Mouse (Mus musculus) left cerebral cortex, adult 2 months (tissue): ENCODE data around the gene Cd248. TPM values are rescaled to one million over a fixed set of nuclear protein-coding genes. Genes with fewer than 3 reads are reported as not detected.
A peak's percentile ranks its signal among the peaks of the same experiment; 100 is the strongest.

Experiments
- DNase-seq, 2 experiments: peaks; one replicate each; pipeline ENCODE4 v3.0.0; 2021 to 2022; ENCODE audit warnings: low spot score in 2 of 2, mixed read lengths in 1 of 2; ENCODE audit errors: extremely low spot score in 1 of 2
- H3K27ac ChIP-seq: fragments of 200-600 bp; 2 replicates; pipeline ENCODE4 v1.8.1; 2022
- H3K4me3 ChIP-seq: fragments of 200-600 bp; 2 replicates; pipeline ENCODE4 v1.8.1; 2022
- CTCF ChIP-seq: fragments of 200-600 bp; IDR thresholded peaks from 2 replicates; pipeline ENCODE4 v1.8.1; 2022; ENCODE audit warnings: antibody characterized with exemption, mild to moderate bottlenecking, moderate library complexity
- intact Hi-C: fragments of 180-260 bp; cut with DNase I; formaldehyde crosslinking; loops from one replicate; pipeline ENCODE4 v1.15.1; 2025
- long read RNA-seq, 2 experiments: library from polyadenylated mRNA; stranded (forward); transcript quantifications; one replicate each; pipeline ENCODE4 v2.0.0; 2021; ENCODE audit warnings: borderline mapping rate in 2 of 2
- total RNA-seq, 2 experiments: library from RNA; stranded (reverse); gene quantifications; 2 replicates each; pipeline ENCODE4 v1.2.3; 2021

Gene Cd248
- total RNA-seq = 1 to 10 TPM; 4.3 to 5.4 TPM
- long read RNA-seq, experiment 1, transcript Cd248-201 (1 exons, 2,605 nt) = major isoform, 16 of 16 reads
- long read RNA-seq, experiment 1, partial matches to known transcripts = 0 of 16 reads
- long read RNA-seq, experiment 1, other reads (novel, unspliced or antisense) = 0 of 16 reads
- long read RNA-seq, experiment 2, transcript Cd248-201 (1 exons, 2,605 nt) = major isoform, 5 of 5 reads
- long read RNA-seq, experiment 2, partial matches to known transcripts = 0 of 5 reads
- long read RNA-seq, experiment 2, other reads (novel, unspliced or antisense) = 0 of 5 reads

DNA sequence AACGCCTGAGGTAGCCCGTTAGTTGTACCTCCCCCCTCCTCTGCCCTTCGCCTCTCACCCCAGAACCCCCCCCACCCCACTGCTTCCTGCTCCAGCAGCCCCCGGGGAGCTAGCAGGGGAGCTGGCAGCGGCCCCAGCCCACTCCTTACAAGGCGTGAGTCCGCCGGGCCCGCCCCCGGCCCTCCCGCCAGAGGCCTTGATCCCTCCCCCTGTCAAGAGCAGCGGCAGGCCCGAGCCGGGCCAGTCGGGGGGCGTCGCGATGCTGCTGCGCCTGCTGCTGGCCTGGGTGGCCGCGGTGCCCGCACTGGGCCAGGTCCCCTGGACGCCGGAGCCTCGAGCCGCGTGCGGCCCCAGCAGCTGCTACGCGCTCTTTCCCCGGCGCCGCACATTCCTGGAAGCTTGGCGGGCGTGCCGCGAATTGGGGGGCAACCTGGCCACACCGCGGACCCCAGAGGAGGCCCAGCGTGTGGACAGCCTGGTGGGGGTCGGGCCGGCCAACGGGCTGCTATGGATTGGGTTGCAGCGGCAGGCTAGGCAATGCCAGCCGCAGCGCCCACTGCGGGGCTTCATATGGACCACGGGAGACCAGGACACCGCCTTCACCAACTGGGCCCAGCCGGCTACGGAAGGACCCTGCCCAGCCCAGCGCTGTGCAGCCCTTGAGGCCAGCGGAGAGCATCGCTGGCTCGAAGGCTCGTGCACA is at the start of gene Cd248:
Gene Cd248 (plus strand): TSS at position 212 of the 703 bp plus-strand sequence.
- Histone ChIP-seq H3K4me3 (peak within 1 kb of the TSS; percentile 38), H3K27ac (peak within 1 kb of the TSS; percentile 28; the same call in 1 of the 2 replicates)
- peak in 1 of 2 experiments; percentile 26 for DNase-seq
- intact Hi-C loops = no loop called here
- TF ChIP-seq CTCF = no peak

DNA sequence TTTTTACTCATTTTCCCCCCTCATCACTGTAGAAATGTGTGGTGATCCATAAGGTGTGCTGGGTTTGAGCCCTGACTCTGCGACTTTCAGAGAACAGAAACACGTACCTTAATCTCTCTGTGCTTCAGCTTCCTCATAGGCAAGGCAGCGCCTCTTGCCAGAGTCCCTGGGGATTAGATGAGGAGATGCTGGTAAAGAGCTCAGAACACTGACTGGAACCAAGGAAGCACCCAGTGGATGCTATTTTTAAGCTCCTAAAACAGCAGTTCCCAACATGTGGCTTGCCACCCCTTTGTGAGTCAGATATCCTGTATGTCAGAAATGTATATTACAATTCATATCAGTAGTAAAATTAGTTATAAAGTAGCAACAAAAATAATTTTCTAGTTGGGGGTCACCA is 49.7 kb upstream of the Cd248 start:
- intact Hi-C loops = loop anchor here (5.0 kb wide), 1 partner anchor 36 kb away; no protein-coding TSS in a partner anchor
- TF ChIP-seq CTCF = no peak
- Histone ChIP-seq H3K27ac (no peak overlapping the region), H3K4me3 (no peak overlapping the region)
- DNase-seq = no peak

- TF ChIP-seq CTCF = no peak
- Histone ChIP-seq H3K27ac (no peak overlapping the region), H3K4me3 (no peak overlapping the region)
- intact Hi-C loops = no loop called here
- no peak for DNase-seq
Observed at GRCm38 (mm10) chr19:5021416-5021815, 46.5 kb upstream of the Cd248 start.

DNA sequence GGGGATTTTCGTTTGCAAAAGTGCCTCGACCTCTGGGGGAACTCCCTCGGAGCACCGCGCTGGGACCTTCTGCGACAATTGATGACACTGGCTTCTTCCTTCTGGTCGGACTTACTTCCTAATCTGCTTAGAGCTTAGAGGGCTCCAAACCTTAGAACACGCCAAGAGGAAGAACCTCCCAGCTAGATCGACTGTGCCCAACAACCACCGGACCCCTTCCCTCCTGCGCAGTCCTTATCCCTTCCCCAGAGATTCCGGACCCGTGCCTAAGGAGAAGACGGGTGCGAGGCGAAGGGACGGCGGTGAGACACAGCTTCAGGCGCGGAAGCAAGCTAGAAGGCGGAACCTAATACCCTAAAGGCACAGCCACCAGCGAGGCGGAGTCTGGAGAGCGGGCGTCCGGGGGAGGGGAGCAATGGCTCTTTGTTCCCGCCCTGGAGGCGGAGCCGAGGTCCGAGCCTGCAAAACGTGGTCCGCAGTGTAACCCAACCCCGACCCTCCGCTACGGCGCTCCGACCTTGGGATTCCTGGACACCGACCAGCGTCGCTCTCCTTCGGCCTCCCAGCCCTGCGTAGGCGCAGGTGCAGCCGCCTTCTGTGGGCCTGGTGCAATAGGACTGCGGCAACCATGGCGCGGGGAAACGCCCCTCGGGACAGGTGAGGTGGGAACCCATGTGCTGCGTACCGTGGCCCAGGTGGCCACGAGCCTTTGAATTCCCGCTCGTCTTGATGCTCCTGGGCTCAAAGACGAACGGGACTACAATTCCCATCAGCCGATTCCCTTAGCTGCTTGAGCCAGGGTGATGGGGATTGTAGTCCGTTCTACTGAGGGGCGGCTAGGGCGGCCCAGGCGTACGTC is 44.0 kb upstream of the Cd248 start, which contains the start of gene Slc29a2:
Gene Slc29a2 (plus strand): TSS at position 240 of the 859 bp plus-strand sequence.
- Histone ChIP-seq H3K27ac (peak within 1 kb of the TSS; percentile 83), H3K4me3 (peak within 1 kb of the TSS; percentile 91)
- DNase-seq = peak; percentile 86 to 88
- no peak for TF ChIP-seq CTCF
- intact Hi-C loops = no loop called here

DNA sequence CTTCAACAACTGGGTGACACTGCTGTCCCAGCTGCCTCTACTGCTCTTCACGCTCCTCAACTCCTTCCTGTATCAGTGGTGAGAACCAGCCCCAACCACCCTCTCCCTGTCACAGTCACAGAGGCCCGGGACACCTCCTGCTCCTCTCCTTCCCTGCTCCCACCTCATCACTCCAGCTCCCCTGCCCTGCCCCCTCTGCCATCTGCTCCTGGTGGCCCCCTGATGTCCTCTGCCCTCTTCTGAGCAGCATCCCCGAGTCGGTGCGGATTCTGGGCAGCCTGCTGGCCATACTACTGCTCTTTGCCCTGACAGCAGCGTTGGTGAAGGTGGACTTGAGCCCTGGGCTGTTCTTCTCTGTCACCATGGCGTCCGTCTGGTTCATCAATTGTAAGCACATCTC is 41.8 kb upstream of the Cd248 start:
- Histone ChIP-seq H3K27ac (no peak overlapping the region), H3K4me3 (no peak overlapping the region)
- no peak for TF ChIP-seq CTCF
- DNase-seq = no peak
- intact Hi-C loops = no loop called here

DNA sequence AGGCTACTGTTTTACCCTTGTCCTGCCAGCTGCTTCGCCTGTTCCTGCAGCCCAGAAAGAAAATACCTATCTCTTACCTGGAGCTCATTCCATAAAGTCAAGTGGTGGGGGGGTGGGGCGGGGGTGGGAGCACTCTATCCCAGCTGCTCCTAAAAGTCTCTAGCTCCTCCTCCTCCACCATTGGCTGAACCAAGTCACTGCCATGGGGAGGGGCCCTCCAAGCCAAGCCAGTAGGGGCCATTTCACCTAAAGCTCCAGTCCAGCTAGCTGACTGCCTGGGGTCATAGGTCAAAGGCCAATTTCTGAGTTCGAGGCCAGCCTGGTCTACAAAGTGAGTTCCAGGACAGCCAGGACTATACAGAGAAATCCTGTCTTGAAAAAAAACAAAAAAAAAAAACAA is 35.2 kb upstream of the Cd248 start:
- TF ChIP-seq CTCF = no peak
- intact Hi-C loops = no loop called here
- no peak overlapping the region for H3K27ac ChIP-seq
- no peak for DNase-seq
- no peak overlapping the region for H3K4me3 ChIP-seq

DNA sequence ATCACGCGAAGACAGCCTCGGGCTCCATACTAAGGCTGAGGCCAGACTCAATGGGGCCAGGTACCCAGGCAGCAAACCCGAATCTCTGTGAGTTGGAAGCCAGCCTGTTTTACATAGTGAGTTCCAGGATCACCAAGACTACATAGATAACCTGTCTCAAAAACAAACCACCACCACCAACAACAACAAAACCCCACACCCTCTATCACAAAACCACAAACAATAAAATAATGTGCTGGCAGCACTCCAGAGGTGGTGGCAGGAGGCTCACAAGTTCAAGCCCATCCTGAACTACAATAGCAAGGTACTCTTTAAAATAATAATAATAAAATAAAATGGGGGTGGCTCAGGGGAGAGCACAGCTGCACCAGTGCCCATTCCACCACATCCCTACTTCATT is 31.3 kb upstream of the Cd248 start:
- no peak for DNase-seq
- intact Hi-C loops = no loop called here
- H3K4me3 ChIP-seq = no peak overlapping the region
- no peak overlapping the region for H3K27ac ChIP-seq
- TF ChIP-seq CTCF = no peak

GRCm38 (mm10) chr19:5037678-5038571 is 30.0 kb upstream of the Cd248 start:
- no peak for TF ChIP-seq CTCF
- peak; percentile 84 to 89 for DNase-seq
- H3K4me3 ChIP-seq = peak overlapping the region; percentile 67
- peak overlapping the region; percentile 99 for H3K27ac ChIP-seq
- intact Hi-C loops = no loop called here

DNA sequence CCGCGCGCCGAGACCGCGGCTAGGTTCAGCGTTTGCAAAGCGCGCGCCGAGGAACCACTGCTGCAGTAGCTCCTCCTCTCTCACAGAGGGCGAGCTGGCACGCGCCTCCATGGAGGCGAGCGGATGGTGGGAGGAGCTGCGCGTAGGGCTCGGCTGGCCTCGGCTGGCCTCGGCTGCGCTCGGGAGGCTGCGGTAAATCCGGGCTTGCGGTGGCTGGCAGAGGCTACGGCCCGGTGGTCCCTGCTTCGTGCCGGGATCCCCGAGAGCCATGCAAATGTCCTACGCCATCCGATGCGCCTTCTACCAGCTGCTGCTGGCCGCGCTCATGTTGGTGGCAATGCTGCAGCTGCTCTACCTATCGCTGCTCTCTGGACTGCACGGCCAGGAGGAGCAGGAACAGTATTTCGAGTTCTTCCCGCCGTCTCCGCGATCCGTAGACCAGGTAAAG is 29.1 kb upstream of the Cd248 start, which contains the start of the genes B4gat1 and AC124502.3:
Gene B4gat1 (plus strand): TSS at position 118 of the 448 bp plus-strand sequence.
Gene AC124502.3 (plus strand): TSS at position 183 of the 448 bp plus-strand sequence.
- intact Hi-C loops = no loop called here
- TF ChIP-seq CTCF = peak; percentile 42
- Histone ChIP-seq H3K27ac (peak within 1 kb of the TSS; percentile 99), H3K4me3 (peak within 1 kb of the TSS; percentile 67)
- DNase-seq = peak; percentile 91

- H3K4me3 ChIP-seq = peak overlapping the region; percentile 67
- no peak for DNase-seq
- H3K27ac ChIP-seq = peak overlapping the region; percentile 99
- intact Hi-C loops = no loop called here
- no peak for TF ChIP-seq CTCF
Observed at GRCm38 (mm10) chr19:5039301-5040114, 28.4 kb upstream of the Cd248 start.
